Comparison of ENCODE assay signal across 8 mouse cellular contexts in genomic region chr13:23425505-23425904, GRCm38 (mm10). TPM values are rescaled to one million over a fixed set of nuclear protein-coding genes. Genes with fewer than 3 reads are reported as not detected.
DNase-seq lines count a peak whose midpoint lies in the region; ATAC-seq and TF ChIP-seq lines count a peak whose summit lies in the region.

No protein-coding gene starts in this region.

- no peaks in the 10 kb centered on the region for H3K9me3 ChIP-seq in midbrain, embryonic 10.5 days (replicated peaks)
- H3K9me3 ChIP-seq in midbrain, embryonic 15.5 days, result no peaks in the 10 kb centered on the region
- no peaks in the 10 kb centered on the region for H3K9me3 ChIP-seq in forebrain, embryonic 14.5 days (replicated peaks; ENCODE audit: control insufficient read depth, low read length)
- no peaks in the 10 kb centered on the region for H3K9me3 ChIP-seq in intestine, postnatal 0 days (ENCODE audit: control insufficient read depth)
- H3K9me3 ChIP-seq in neural tube, embryonic 12.5 days, result no peaks in the 10 kb centered on the region

- H3K9ac ChIP-seq in midbrain, embryonic 15.5 days, result no peak overlapping the region
- no peak overlapping the region for H3K9ac ChIP-seq in forebrain, embryonic 14.5 days (ENCODE audit: low read length)
- H3K9ac ChIP-seq in intestine, postnatal 0 days (ENCODE audit: low read depth, low read length), result no peak overlapping the region
- no peak overlapping the region for H3K9ac ChIP-seq in neural tube, embryonic 12.5 days

- H3K4me3 ChIP-seq in midbrain, embryonic 10.5 days, result peak overlapping the region; percentile 96
- no peak overlapping the region for H3K4me3 ChIP-seq in midbrain, embryonic 15.5 days
- no peak overlapping the region for H3K4me3 ChIP-seq in forebrain, embryonic 14.5 days (ENCODE audit: low read depth, low read length)
- H3K4me3 ChIP-seq in intestine, postnatal 0 days (ENCODE audit: low read depth, low read length), result peak overlapping the region; percentile 11; the same call in 1 of the 2 replicates
- H3K4me3 ChIP-seq in neural tube, embryonic 12.5 days, result no peak overlapping the region

- peaks cover 38% of the 10 kb centered on the region for H3K4me1 ChIP-seq in midbrain, embryonic 10.5 days
- peaks cover 36% of the 10 kb centered on the region for H3K4me1 ChIP-seq in midbrain, embryonic 15.5 days
- H3K4me1 ChIP-seq in forebrain, embryonic 14.5 days (ENCODE audit: control insufficient read depth, insufficient read depth, low read length), result peaks cover 7% of the 10 kb centered on the region; the same call in 1 of the 2 replicates
- H3K4me1 ChIP-seq in intestine, postnatal 0 days (replicated peaks; ENCODE audit: control insufficient read depth, insufficient read depth, low read length), result no peaks in the 10 kb centered on the region
- peaks cover 20% of the 10 kb centered on the region for H3K4me1 ChIP-seq in neural tube, embryonic 12.5 days

- TF ChIP-seq CTCF in intestine, postnatal 0 days (IDR thresholded peaks at IDR 0.05; ENCODE audit: low read depth), result no peak

- no peaks in the 10 kb centered on the region for H3K27me3 ChIP-seq in midbrain, embryonic 10.5 days (ENCODE audit: low read depth, poor library complexity, severe bottlenecking)
- H3K27me3 ChIP-seq in midbrain, embryonic 15.5 days (replicated peaks), result no peaks in the 10 kb centered on the region
- no peaks in the 10 kb centered on the region for H3K27me3 ChIP-seq in forebrain, embryonic 14.5 days (replicated peaks; ENCODE audit: control insufficient read depth, insufficient read depth, low read length)
- no peaks in the 10 kb centered on the region for H3K27me3 ChIP-seq in intestine, postnatal 0 days (replicated peaks; ENCODE audit: control insufficient read depth, insufficient read depth, low read length)
- no peaks in the 10 kb centered on the region for H3K27me3 ChIP-seq in neural tube, embryonic 12.5 days (replicated peaks)

- DNase-seq in midbrain, embryonic 10.5 days (ENCODE audit: low spot score), result peak; percentile 78
- DNase-seq in adrenal gland, postnatal 25 days, result peak; percentile 62
- peak; percentile 77 for DNase-seq in forebrain, embryonic 14.5 days (ENCODE audit: low spot score)
- DNase-seq in liver, result peak; percentile 87

- H3K36me3 ChIP-seq in midbrain, embryonic 10.5 days, result peaks cover 20% of the 10 kb centered on the region
- H3K36me3 ChIP-seq in midbrain, embryonic 15.5 days (replicated peaks), result peaks cover 14% of the 10 kb centered on the region; the same call in 1 of the 2 replicates
- H3K36me3 ChIP-seq in forebrain, embryonic 14.5 days (ENCODE audit: control insufficient read depth, insufficient read depth, low read length), result peaks cover 19% of the 10 kb centered on the region
- peaks cover 17% of the 10 kb centered on the region for H3K36me3 ChIP-seq in intestine, postnatal 0 days (ENCODE audit: control insufficient read depth, insufficient read depth)
- H3K36me3 ChIP-seq in neural tube, embryonic 12.5 days, result peaks cover 17% of the 10 kb centered on the region

- no peak for ATAC-seq in midbrain, embryonic 15.5 days (replicated peaks)
- no peak for ATAC-seq in forebrain, embryonic 14.5 days
- peak; percentile 7; the same call in 1 of the 2 replicates for ATAC-seq in intestine, postnatal 0 days
- no peak for ATAC-seq in neural tube, embryonic 12.5 days (ENCODE audit: low FRiP score, low read depth)
- ATAC-seq in activated CD4-positive, CD25-positive, alpha-beta regulatory T cell, adult 4 months, result no peak

- no peak overlapping the region for H3K4me2 ChIP-seq in midbrain, embryonic 15.5 days
- H3K4me2 ChIP-seq in forebrain, embryonic 14.5 days (ENCODE audit: low read length), result peak overlapping the region; percentile 83; the same call in 1 of the 2 replicates
- H3K4me2 ChIP-seq in intestine, postnatal 0 days (replicated peaks; ENCODE audit: low read depth), result peak overlapping the region; percentile 96
- H3K4me2 ChIP-seq in neural tube, embryonic 12.5 days (replicated peaks), result peak overlapping the region; percentile 94; the same call in 1 of the 2 replicates

- 0% methylated on average over 9 of the region's 9 CpGs for WGBS in midbrain, embryonic 10.5 days
- WGBS in midbrain, embryonic 15.5 days, result 5% methylated on average over 9 of the region's 9 CpGs
- 2% methylated on average over 9 of the region's 9 CpGs for WGBS in forebrain, embryonic 14.5 days
- WGBS in intestine, postnatal 0 days, result 9% methylated on average over 9 of the region's 9 CpGs
- 2% methylated on average over 9 of the region's 9 CpGs for WGBS in neural tube, embryonic 12.5 days

- no peak overlapping the region for H3K27ac ChIP-seq in midbrain, embryonic 10.5 days (replicated peaks)
- no peak overlapping the region for H3K27ac ChIP-seq in midbrain, embryonic 15.5 days
- no peak overlapping the region for H3K27ac ChIP-seq in forebrain, embryonic 14.5 days (ENCODE audit: low read depth, low read length)
- no peak overlapping the region for H3K27ac ChIP-seq in intestine, postnatal 0 days (ENCODE audit: low read depth, low read length)
- no peak overlapping the region for H3K27ac ChIP-seq in neural tube, embryonic 12.5 days

RNA-seq across cellular contexts. Expression of gene Abt1, which starts 1.8 kb away (rescaled TPM):
- 14.3 and 14.7 TPM in 2 replicates for polyA plus RNA-seq in midbrain, embryonic 10.5 days (2016; fragmentation: Nextera tagmentation; extraction: Ambion mirVana)
- polyA plus RNA-seq in midbrain, embryonic 15.5 days (2015; fragmentation: Nextera tagmentation; extraction: Ambion mirVana), result 9.8 and 9.9 TPM in 2 replicates
- total RNA-seq in adrenal gland, postnatal 25 days (2021), result 6.4 and 6.9 TPM in 2 replicates
- polyA plus RNA-seq in forebrain, embryonic 14.5 days (2014; fragmentation: Nextera tagmentation; extraction: Ambion mirVana), result 12.9 and 13.8 TPM in 2 replicates
- polyA plus RNA-seq in intestine, postnatal 0 days (2015; fragmentation: Nextera tagmentation; extraction: Ambion mirVana), result 5.1 and 5.6 TPM in 2 replicates
- 11.4 TPM in 2 replicates for polyA plus RNA-seq in neural tube, embryonic 12.5 days (2016; fragmentation: Nextera tagmentation; extraction: Ambion mirVana)
- 10 to 100 TPM; 10.4 to 11.1 TPM for polyA plus RNA-seq in activated CD4-positive, CD25-positive, alpha-beta regulatory T cell, adult 4 months (2017; shearing (Covaris generic))

RNA-seq across cellular contexts. Expression of gene Btn1a1, which starts 40.2 kb away (rescaled TPM):
- 0.04 and 0.06 TPM in 2 replicates for polyA plus RNA-seq in midbrain, embryonic 10.5 days (2016; fragmentation: Nextera tagmentation; extraction: Ambion mirVana)
- polyA plus RNA-seq in midbrain, embryonic 15.5 days (2015; fragmentation: Nextera tagmentation; extraction: Ambion mirVana), result 0.09 and 0.25 TPM in 2 replicates
- total RNA-seq in adrenal gland, postnatal 25 days (2021), result not detected in 2 replicates
- polyA plus RNA-seq in forebrain, embryonic 14.5 days (2014; fragmentation: Nextera tagmentation; extraction: Ambion mirVana), result 0.22 TPM in 1 of 2 replicates, not detected in the other
- not detected in 2 replicates for polyA plus RNA-seq in intestine, postnatal 0 days (2015; fragmentation: Nextera tagmentation; extraction: Ambion mirVana)
- not detected in 2 replicates for polyA plus RNA-seq in neural tube, embryonic 12.5 days (2016; fragmentation: Nextera tagmentation; extraction: Ambion mirVana)
- polyA plus RNA-seq in activated CD4-positive, CD25-positive, alpha-beta regulatory T cell, adult 4 months (2017; shearing (Covaris generic)), result not detected

RNA-seq across cellular contexts. Expression of gene Zfp322a, which starts 56.5 kb away (rescaled TPM):
- polyA plus RNA-seq in midbrain, embryonic 10.5 days (2016; fragmentation: Nextera tagmentation; extraction: Ambion mirVana), result 55.6 and 58.6 TPM in 2 replicates
- polyA plus RNA-seq in midbrain, embryonic 15.5 days (2015; fragmentation: Nextera tagmentation; extraction: Ambion mirVana), result 52.2 and 55.1 TPM in 2 replicates
- total RNA-seq in adrenal gland, postnatal 25 days (2021), result 19.7 and 30.1 TPM in 2 replicates
- polyA plus RNA-seq in forebrain, embryonic 14.5 days (2014; fragmentation: Nextera tagmentation; extraction: Ambion mirVana), result 49.6 and 59.5 TPM in 2 replicates
- polyA plus RNA-seq in intestine, postnatal 0 days (2015; fragmentation: Nextera tagmentation; extraction: Ambion mirVana), result 15.6 and 17.2 TPM in 2 replicates
- polyA plus RNA-seq in neural tube, embryonic 12.5 days (2016; fragmentation: Nextera tagmentation; extraction: Ambion mirVana), result 51.9 and 57.7 TPM in 2 replicates
- 10 to 100 TPM; 29.2 to 34.1 TPM for polyA plus RNA-seq in activated CD4-positive, CD25-positive, alpha-beta regulatory T cell, adult 4 months (2017; shearing (Covaris generic))

Comparison
In these comparisons a context has a peak if more than half of its experiments do, and no peak if none do; other contexts are left out.
1. H3K4me3 ChIP-seq: peak in midbrain, embryonic 10.5 days (single experiment) and intestine, postnatal 0 days (single experiment); none in midbrain, embryonic 15.5 days (single experiment), forebrain, embryonic 14.5 days (single experiment) and neural tube, embryonic 12.5 days (single experiment).
2. Peak in every context shown above with its lines, with median percentiles within 50 percentile points of each other: DNase-seq.